Mouse (Mus musculus) forebrain, embryonic 12.5 days (tissue): ENCODE results near the gene Aicda. TPM values are rescaled to one million over a fixed set of nuclear protein-coding genes. Genes with fewer than 3 reads are reported as not detected.
A peak's percentile ranks its signal among the peaks of the same experiment; 100 is the strongest.
"Not testable (repeated sequence)": the region's sequence is repeated elsewhere in the genome, so short reads cannot be mapped to it uniquely, and the experiment has no call there.

Experiments used
- ATAC-seq: fragments of 200-750 bp; cut with Nextera tagmentation; 2 replicates; pipeline ENCODE4 v1.8.0; 2017; ENCODE audit warnings: moderate TSS enrichment; ENCODE audit not compliant: low FRiP score
- H3K27ac ChIP-seq: fragments of 300-500 bp; sonication (generic); 2 replicates; pipeline ENCODE4 v1.5.1; 2016; ENCODE audit warnings: mild to moderate bottlenecking
- H3K27me3 ChIP-seq: fragments of 300-500 bp; sonication (generic); 2 replicates; pipeline ENCODE4 v1.6.1; 2016; ENCODE audit warnings: mild to moderate bottlenecking
- H3K36me3 ChIP-seq: fragments of 300-500 bp; sonication (generic); replicated peaks from 2 replicates; pipeline ENCODE4 v1.6.1; 2016; ENCODE audit warnings: mild to moderate bottlenecking
- H3K4me1 ChIP-seq: fragments of 300-500 bp; sonication (generic); 2 replicates; pipeline ENCODE4 v1.6.1; 2016
- H3K4me2 ChIP-seq: fragments of 300-500 bp; sonication (generic); 2 replicates; pipeline ENCODE4 v1.6.1; 2016; ENCODE audit warnings: mild to moderate bottlenecking, moderate library complexity
- H3K4me3 ChIP-seq: fragments of 300-500 bp; sonication (generic); replicated peaks from 2 replicates; pipeline ENCODE4 v1.5.1; 2016; ENCODE audit warnings: mild to moderate bottlenecking
- H3K9ac ChIP-seq: fragments of 300-500 bp; sonication (generic); 2 replicates; pipeline ENCODE4 v1.6.1; 2016; ENCODE audit warnings: mild to moderate bottlenecking
- H3K9me3 ChIP-seq: fragments of 300-500 bp; sonication (generic); 2 replicates; pipeline ENCODE4 v1.6.1; 2016
- WGBS: fragments of 180-500 bp; shearing (Covaris S2); methylation state at CpG from one replicate; pipeline ENCODE4 v1.1.7; 2016; 5-methylcytosine and 5-hydroxymethylcytosine counted together
- polyA plus RNA-seq: library from polyadenylated mRNA; unstranded; fragments of >200 nt; fragmentation: Nextera tagmentation; extraction: Ambion mirVana; gene quantifications from 2 replicates; pipeline ENCODE4 v1.2.1, GENCODE M21; 2016

The Aicda gene
- not detected in 2 replicates for polyA plus RNA-seq

DNA sequence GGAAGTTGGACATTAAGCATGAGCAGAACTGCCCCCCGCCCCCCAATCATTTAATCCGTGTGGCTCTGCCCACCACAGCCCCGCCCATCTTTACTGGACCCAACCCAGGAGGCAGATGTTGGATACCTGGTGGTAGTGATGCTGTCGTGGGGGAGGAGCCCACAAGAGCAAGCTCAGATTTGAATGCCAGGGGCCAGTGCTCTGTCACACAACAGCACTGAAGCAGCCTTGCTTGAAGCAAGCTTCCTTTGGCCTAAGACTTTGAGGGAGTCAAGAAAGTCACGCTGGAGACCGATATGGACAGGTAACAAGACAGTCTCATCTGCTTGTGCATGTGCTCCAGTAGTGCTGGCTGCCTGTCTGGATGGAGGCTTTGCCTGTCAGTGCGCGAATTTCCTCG, at the start of gene Aicda:
Aicda (plus strand) TSS at position 196 of the 400 bp plus-strand sequence.
- Histone ChIP-seq H3K27me3 (no peaks in the 10 kb centered on the region), H3K4me2 (no peak within 1 kb of the TSS), H3K4me1 (0 out of 2 replicates have a peak, but pooled peaks cover 2% of the 10 kb centered on the region), H3K4me3 (no peak within 1 kb of the TSS), H3K36me3 (no peaks in the 10 kb centered on the region), H3K9me3 (no peaks in the 10 kb centered on the region), H3K9ac (no peak within 1 kb of the TSS), H3K27ac (no peak within 1 kb of the TSS)
- WGBS = 61% methylated on average over 9 of the region's 9 CpGs
- ATAC-seq = no peak

DNA sequence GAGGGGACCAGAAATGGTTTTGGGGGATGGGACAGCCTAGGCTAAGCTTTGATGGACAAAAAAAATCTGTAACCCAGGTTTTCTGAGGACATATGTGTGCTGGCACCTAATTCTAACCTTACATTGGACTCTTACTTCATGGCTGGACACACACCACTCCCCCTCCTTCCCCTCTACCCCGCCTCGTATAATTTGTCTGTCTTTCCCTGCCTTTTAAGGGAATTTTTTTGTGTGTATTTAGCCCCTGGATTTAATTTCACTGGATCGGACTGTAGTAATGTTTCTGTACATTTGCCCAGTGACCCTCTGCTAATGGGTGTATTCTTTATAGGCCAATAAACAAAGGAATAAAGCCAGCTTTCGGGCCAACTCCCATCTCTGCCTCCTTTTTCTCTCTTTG, 48.6 kb upstream of the Aicda start:
- H3K9ac ChIP-seq = no peak overlapping the region
- 72% methylated on average over 4 of the region's 4 CpGs for WGBS
- no peaks in the 10 kb centered on the region for H3K4me1 ChIP-seq
- H3K9me3 ChIP-seq = no peaks in the 10 kb centered on the region
- no peak overlapping the region for H3K27ac ChIP-seq
- no peaks in the 10 kb centered on the region for H3K36me3 ChIP-seq
- no peak for ATAC-seq
- H3K4me2 ChIP-seq = no peak overlapping the region
- H3K4me3 ChIP-seq = no peak overlapping the region
- no peaks in the 10 kb centered on the region for H3K27me3 ChIP-seq

DNA sequence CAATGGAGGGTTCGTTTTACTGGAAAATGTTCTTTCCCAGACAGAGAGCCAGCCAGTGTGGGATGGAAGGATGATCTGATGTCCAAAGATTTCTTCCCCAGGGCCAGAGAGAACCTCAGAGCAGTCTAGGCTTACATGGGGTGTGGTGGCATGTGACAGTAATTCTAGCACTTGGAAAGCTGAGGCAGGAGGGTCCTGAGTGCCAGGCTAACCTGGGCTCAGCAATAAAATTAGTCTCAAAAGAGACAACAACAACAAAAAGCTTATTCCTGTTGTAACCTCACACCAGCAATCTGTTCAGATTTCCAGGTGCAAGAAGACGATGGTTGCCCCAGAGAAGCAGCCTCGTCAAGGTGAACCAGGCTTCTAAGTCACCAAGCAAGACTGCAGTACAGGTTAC, 48.1 kb upstream of the Aicda start, which contains the start of gene Mfap5:
Mfap5 (plus strand) TSS at position 301 of the 400 bp plus-strand sequence.
- Histone ChIP-seq H3K9me3 (no peaks in the 10 kb centered on the region), H3K36me3 (no peaks in the 10 kb centered on the region), H3K4me3 (no peak within 1 kb of the TSS), H3K9ac (no peak within 1 kb of the TSS), H3K27me3 (no peaks in the 10 kb centered on the region), H3K27ac (no peak within 1 kb of the TSS), H3K4me2 (no peak within 1 kb of the TSS), H3K4me1 (no peaks in the 10 kb centered on the region)
- WGBS = 86% methylated on average over 3 of the region's 3 CpGs
- no peak for ATAC-seq

DNA sequence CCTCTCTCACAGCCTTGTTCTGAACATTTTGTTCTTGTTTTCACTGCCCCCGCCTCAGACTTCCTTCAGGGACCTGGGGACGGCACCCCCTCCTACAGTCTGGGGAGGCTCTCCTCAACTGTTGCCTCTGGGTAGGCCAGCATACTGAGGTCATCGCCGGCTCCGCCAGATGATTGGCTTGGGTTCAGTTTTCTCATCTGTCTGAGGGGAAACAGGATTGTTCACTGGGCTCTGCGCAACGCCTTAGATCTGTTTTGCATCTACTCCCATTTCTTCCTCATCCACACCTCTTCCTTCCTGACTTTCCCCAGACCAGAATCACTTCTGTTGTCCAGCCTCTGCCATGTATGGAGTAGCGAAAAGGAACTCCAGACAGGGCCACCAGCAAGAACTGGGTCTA, 45.1 kb upstream of the Aicda start:
- H3K9me3 ChIP-seq = no peaks in the 10 kb centered on the region
- no peak overlapping the region for H3K4me2 ChIP-seq
- no peaks in the 10 kb centered on the region for H3K4me1 ChIP-seq
- no peak overlapping the region for H3K27ac ChIP-seq
- H3K4me3 ChIP-seq = no peak overlapping the region
- WGBS = 94% methylated on average over 8 of the region's 8 CpGs
- ATAC-seq = no peak
- no peak overlapping the region for H3K9ac ChIP-seq
- no peaks in the 10 kb centered on the region for H3K36me3 ChIP-seq
- H3K27me3 ChIP-seq = 0 out of 2 replicates have a peak, but pooled peaks cover 3% of the 10 kb centered on the region

DNA sequence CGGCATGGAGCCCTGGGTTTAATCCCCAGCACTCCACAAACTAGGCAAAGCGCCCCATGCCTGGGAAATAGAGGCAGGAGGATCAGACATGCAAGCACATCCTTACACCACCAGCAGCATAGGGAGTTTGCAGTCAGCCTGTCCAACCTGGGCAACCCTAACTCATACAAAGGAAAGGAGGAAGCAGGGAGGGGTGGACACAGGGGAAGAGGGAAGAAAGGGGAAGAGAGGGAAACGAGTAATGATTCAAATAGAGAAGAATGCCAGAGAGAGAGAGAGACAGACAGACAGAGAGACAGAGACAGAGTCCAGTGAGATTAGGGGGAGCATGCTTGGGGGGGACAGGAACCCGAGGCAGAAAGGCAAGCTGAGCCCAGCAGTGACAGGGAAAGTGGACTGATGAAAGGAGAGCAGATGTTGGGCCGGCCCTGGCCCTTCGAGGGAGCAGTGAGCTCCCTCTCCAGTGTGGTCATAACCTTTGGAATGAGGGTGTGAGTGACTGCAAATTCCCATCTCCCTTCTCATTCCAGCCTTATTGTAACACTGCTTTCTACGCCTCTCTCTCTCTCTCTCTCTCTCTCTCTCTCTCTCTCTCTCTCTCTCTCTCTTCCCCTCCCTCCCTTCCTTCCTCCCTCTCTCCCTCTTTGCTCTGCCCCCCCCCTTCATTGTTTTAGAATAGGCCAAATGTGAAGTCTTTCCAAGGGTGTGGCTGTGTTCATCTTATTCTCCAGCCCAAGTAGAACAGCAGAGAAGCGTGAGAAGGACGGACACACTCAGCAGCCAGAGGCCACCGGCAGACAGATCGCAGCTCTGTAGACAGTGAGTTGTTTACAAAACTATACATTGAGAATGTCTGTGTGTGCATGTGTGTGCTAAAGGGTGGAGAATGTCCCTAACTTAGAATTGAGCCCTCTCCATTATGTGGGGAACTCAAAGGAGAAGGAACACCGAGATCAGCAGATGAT, 40.4 kb upstream of the Aicda start:
- no peak overlapping the region for H3K4me3 ChIP-seq
- ATAC-seq = no peak
- 69% methylated on average over 12 of the region's 12 CpGs for WGBS
- no peaks in the 10 kb centered on the region for H3K36me3 ChIP-seq
- 0 out of 2 replicates have a peak, but pooled peaks cover 3% of the 10 kb centered on the region for H3K27me3 ChIP-seq
- H3K9me3 ChIP-seq = no peaks in the 10 kb centered on the region
- no peak overlapping the region for H3K9ac ChIP-seq
- no peaks in the 10 kb centered on the region for H3K4me1 ChIP-seq
- no peak overlapping the region for H3K4me2 ChIP-seq
- H3K27ac ChIP-seq = no peak overlapping the region

DNA sequence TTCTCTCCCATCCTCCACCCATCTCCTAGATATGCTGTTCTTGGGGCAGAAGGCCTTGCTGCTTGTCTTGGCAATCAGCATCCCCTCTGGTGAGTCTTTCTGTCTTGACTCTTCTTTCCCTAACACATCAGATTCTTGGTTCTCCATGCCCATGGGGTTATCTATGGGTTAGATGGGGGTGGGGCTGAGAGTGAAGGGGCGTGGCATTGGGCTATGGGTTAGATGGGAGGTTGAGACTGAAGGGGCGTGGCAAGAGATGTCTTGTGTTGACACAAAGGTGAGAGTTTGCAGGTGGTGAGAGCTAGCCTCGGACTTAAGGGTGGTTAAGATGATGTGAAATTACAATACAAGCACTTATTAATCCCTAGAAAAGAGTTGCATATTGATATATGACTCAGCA, 39.3 kb upstream of the Aicda start:
- Histone ChIP-seq H3K36me3 (no peaks in the 10 kb centered on the region), H3K4me1 (no peaks in the 10 kb centered on the region), H3K9ac (no peak overlapping the region), H3K27ac (no peak overlapping the region), H3K4me2 (no peak overlapping the region), H3K27me3 (0 out of 2 replicates have a peak, but pooled peaks cover 3% of the 10 kb centered on the region), H3K9me3 (no peaks in the 10 kb centered on the region), H3K4me3 (no peak overlapping the region)
- 79% methylated on average over 3 of the region's 3 CpGs for WGBS
- no peak for ATAC-seq

DNA sequence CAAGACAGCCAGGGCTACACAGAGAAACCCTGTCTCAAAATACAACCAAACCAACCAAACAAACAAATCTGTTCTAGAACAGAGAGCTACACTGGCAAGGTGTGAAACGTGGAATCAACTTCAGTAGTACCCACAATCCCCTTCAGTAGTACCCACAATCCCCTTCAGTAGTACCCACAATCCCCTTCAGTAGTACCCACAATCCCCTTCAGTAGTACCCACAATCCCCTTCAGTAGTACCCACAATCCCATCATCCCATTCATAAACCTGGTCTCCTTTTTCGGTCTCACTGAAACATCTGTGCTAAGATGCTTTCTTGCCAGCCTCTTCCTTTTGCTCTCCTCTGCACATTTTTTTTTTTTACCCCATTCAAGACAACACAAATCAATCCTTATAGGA, 37.8 kb upstream of the Aicda start:
- ATAC-seq, H3K27me3 ChIP-seq, H3K4me2 ChIP-seq, H3K4me1 ChIP-seq, H3K27ac ChIP-seq, H3K4me3 ChIP-seq, H3K36me3 ChIP-seq, H3K9me3 ChIP-seq, H3K9ac ChIP-seq: not testable (repeated sequence)
- WGBS = 97% methylated on average over 2 of the region's 2 CpGs

DNA sequence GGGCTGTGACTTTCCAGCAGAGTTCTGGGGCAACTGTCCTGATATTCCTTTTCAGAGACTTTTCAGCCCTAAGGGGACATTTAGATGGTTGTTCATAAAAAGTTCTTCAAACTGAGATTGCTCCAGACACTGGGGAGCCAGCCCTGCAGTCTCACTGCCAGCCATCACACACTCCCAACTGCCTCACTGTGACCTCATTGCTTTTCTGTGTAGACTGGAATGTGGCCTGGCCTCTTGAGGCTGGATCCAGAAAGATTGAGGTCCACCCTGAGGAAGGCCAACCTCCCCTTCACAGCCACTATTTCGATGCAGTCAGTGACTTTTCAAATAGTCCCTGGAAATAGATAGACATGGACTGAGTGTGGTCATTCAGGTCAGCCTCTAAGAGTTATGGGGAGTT, 35.9 kb upstream of the Aicda start:
- Histone ChIP-seq H3K9me3 (no peaks in the 10 kb centered on the region), H3K4me3 (no peak overlapping the region), H3K36me3 (no peaks in the 10 kb centered on the region), H3K4me2 (no peak overlapping the region), H3K4me1 (no peaks in the 10 kb centered on the region), H3K27ac (no peak overlapping the region), H3K9ac (no peak overlapping the region), H3K27me3 (0 out of 2 replicates have a peak, but pooled peaks cover 3% of the 10 kb centered on the region)
- 87% methylated on average over 1 of the region's 1 CpGs for WGBS
- ATAC-seq = no peak

DNA sequence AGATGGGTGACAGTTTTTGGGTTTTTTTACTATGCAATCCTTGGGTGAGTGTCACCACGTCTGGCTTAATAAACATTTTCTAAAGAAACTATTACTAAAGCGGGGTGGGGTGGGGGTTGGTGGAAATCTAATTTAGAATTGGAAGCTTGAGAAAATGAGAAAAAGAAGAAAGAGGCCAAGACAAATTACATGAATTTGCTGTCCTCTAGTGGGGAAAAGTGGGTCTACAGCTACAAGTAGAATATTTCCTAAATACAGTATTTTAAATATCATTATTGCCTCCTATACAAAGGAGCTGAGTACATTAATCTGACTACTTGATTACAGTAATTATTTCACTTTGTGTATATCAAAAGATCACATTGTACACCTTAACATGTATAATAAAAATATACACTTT, 34.2 kb upstream of the Aicda start:
- Histone ChIP-seq H3K36me3 (no peaks in the 10 kb centered on the region), H3K27me3 (no peaks in the 10 kb centered on the region), H3K4me3 (no peak overlapping the region), H3K4me1 (no peaks in the 10 kb centered on the region), H3K9me3 (no peaks in the 10 kb centered on the region), H3K9ac (no peak overlapping the region), H3K27ac (no peak overlapping the region), H3K4me2 (no peak overlapping the region)
- WGBS = 40% methylated on average over 2 of the region's 2 CpGs
- ATAC-seq = no peak

DNA sequence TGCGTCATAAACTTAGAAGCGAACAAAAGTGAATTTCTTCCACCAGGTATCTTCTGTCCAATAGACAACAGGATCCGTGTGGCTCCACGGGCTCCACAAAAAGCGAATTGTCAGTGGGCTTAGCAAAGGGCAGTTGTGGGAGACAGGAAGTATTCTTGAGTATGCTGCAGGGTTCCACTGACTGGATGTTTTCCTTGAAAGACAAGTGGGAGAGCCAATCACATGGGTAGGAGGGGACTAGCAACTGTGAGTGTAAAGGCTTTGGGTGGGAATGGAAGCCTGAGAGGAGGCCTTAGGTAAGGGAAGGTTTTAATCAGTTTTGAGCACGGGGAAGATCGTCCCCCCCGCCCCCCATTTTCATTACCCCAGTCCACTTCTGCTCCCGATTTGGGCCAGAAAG, 31.0 kb upstream of the Aicda start:
- H3K27me3 ChIP-seq = no peaks in the 10 kb centered on the region

DNA sequence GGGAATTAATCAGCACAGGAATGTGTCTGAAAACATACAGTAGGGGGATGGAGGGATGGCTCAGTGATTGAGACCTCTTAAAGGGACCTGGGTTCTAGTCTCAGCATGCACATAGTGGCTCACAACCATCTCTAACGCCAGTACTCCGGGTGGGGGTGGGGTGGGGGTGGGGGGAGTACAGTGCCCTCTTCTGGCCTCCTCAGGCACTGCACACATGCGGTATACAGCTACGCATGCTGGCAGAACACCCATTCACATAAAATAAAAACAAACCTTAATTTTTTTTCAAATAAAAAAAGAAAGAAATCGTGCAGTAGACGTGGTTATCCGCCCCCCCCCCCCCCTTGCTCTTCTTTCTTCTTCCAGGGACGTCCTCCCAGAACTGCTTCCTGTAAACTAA, 30.3 kb upstream of the Aicda start:
- H3K27me3 ChIP-seq = no peaks in the 10 kb centered on the region
- H3K4me3 ChIP-seq = no peak overlapping the region
- no peaks in the 10 kb centered on the region for H3K9me3 ChIP-seq
- no peaks in the 10 kb centered on the region for H3K4me1 ChIP-seq
- ATAC-seq = no peak
- WGBS = 89% methylated on average over 8 of the region's 8 CpGs
- no peak overlapping the region for H3K9ac ChIP-seq
- H3K27ac ChIP-seq = no peak overlapping the region
- no peaks in the 10 kb centered on the region for H3K36me3 ChIP-seq
- no peak overlapping the region for H3K4me2 ChIP-seq

More for the DNA sequence above, 31.0 kb upstream of the Aicda start:
- Histone ChIP-seq H3K4me2 (no peak overlapping the region), H3K4me3 (no peak overlapping the region), H3K4me1 (no peaks in the 10 kb centered on the region), H3K9ac (no peak overlapping the region), H3K36me3 (no peaks in the 10 kb centered on the region), H3K27ac (no peak overlapping the region), H3K9me3 (no peaks in the 10 kb centered on the region)
- ATAC-seq = 0 out of 2 replicates have a peak, but pooled peaks have one; percentile 61
- 81% methylated on average over 9 of the region's 9 CpGs for WGBS

DNA sequence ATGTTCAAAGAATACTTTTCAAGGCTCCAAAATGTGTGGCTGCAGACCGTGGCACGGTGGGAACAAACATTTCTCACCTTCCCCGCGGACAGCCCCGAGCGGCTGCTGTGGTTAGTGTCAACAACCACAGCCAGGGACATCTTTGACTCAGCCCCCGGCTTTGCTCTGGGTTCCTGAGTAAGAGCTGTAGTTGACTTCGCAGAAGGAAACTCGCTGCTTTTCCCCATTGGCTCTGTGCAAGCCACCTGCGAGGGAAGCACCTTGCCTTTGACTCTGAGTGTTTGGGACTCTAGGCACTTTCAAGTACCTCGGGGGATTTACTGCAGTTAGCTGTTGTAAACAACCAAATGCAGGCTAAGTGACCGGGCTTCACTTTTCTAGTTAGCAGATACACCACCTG, 26.0 kb upstream of the Aicda start:
- no peaks in the 10 kb centered on the region for H3K27me3 ChIP-seq
- H3K4me3 ChIP-seq = no peak overlapping the region
- H3K4me1 ChIP-seq = no peaks in the 10 kb centered on the region
- no peak overlapping the region for H3K4me2 ChIP-seq
- H3K9ac ChIP-seq = no peak overlapping the region
- no peaks in the 10 kb centered on the region for H3K36me3 ChIP-seq
- no peak for ATAC-seq
- no peak overlapping the region for H3K27ac ChIP-seq
- 70% methylated on average over 12 of the region's 12 CpGs for WGBS
- no peaks in the 10 kb centered on the region for H3K9me3 ChIP-seq

DNA sequence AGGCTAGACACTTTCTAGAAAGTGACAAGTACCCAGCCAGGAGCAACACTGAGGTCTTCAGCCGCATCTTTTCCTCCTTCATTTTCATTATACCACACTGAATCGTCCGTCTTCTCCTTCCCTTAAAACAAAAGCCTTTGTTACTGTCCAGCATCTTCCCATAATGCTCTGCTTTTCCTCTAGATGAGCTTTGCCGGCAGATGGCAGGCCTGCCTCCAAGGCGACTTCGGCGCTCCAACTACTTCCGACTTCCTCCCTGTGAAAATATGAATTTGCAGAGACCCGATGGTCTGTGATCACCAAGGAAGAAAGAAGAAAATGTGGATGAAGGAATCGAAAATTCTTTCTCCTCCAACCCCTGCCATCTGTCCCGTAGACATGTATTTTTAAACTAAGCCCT, 25.5 kb upstream of the Aicda start:
- Histone ChIP-seq H3K36me3 (no peaks in the 10 kb centered on the region), H3K4me3 (no peak overlapping the region), H3K27ac (no peak overlapping the region), H3K9ac (no peak overlapping the region), H3K4me2 (no peak overlapping the region), H3K9me3 (no peaks in the 10 kb centered on the region), H3K4me1 (peaks cover 5% of the 10 kb centered on the region), H3K27me3 (no peaks in the 10 kb centered on the region)
- ATAC-seq = no peak
- WGBS = 81% methylated on average over 11 of the region's 11 CpGs
